Mouse (Mus musculus) lung, adult 2 months (tissue): ENCODE data around the gene Adamts14. TPM values are rescaled to one million over a fixed set of nuclear protein-coding genes. Genes with fewer than 3 reads are reported as not detected.

Source experiments
- DNase-seq: peaks from one replicate; pipeline ENCODE4 v3.0.0; 2022
- H3K4me1 ChIP-seq: fragments of 200-500 bp; 2 replicates; pipeline ENCODE4 v1.6.1; 2011; ENCODE audit warnings: low read length; ENCODE audit not compliant: control insufficient read depth, insufficient read depth
- H3K4me3 ChIP-seq: fragments of 200-500 bp; replicated peaks from 2 replicates; pipeline ENCODE3; 2011; ENCODE audit warnings: low read depth, mild to moderate bottlenecking, control low read depth, low read length; ENCODE audit errors: extremely low read depth
- CTCF ChIP-seq: fragments of 200-500 bp; IDR thresholded peaks from 2 replicates; pipeline ENCODE4 v1.5.1; 2011; ENCODE audit warnings: mild to moderate bottlenecking, low read length, control low read depth; ENCODE audit not compliant: insufficient read depth
- POLR2A ChIP-seq: fragments of 200-500 bp; IDR thresholded peaks from 2 replicates; pipeline ENCODE4 v1.6.1; 2011; ENCODE audit warnings: low read depth, mild to moderate bottlenecking, control low read depth, low read length, borderline replicate concordance; ENCODE audit errors: extremely low read depth
- WGBS: fragments of 180-500 bp; shearing (Covaris S2); methylation state at CpG from one replicate; pipeline ENCODE4 v1.1.7; 2018; 5-methylcytosine and 5-hydroxymethylcytosine counted together
- polyA plus RNA-seq: library from polyadenylated mRNA; depleted of rRNA; stranded (reverse); fragments of >200 nt; gene quantifications from 2 replicates; pipeline ENCODE4 v1.2.3, GENCODE M21; 2012

Gene Adamts14
- polyA plus RNA-seq, 1 experiment = 3.6 TPM

GRCm38 (mm10) chr10:61297477-61297876 is 24.2 kb upstream of the Adamts14 start, which contains the start of gene Prf1:
Gene Prf1, plus strand, starts transcription at chr10:61297833.
- no peak for TF ChIP-seq CTCF
- no peak for TF ChIP-seq POLR2A
- Histone ChIP-seq H3K4me1 (no peaks in the 10 kb centered on the region; the same call in 1 of the 2 replicates), H3K4me3 (no peak within 1 kb of the TSS)
- 58% methylated on average over 7 of the region's 7 CpGs for WGBS
- no peak for DNase-seq

- TF ChIP-seq POLR2A = no peak
- no peak for TF ChIP-seq CTCF
- Histone ChIP-seq H3K4me1 (no peaks in the 10 kb centered on the region; the same call in 1 of the 2 replicates), H3K4me3 (no peak overlapping the region)
- WGBS = 51% methylated on average over 8 of the region's 8 CpGs
- DNase-seq = no peak
Measured at GRCm38 (mm10) chr10:61296713-61297445, 23.6 kb upstream of the Adamts14 start.

GRCm38 (mm10) chr10:61294242-61294641 is 21.0 kb upstream of the Adamts14 start:
- Histone ChIP-seq H3K4me1 (no peaks in the 10 kb centered on the region; the same call in 1 of the 2 replicates), H3K4me3 (no peak overlapping the region)
- no peak for DNase-seq
- WGBS = 59% methylated on average over 8 of the region's 8 CpGs
- TF ChIP-seq POLR2A = no peak
- TF ChIP-seq CTCF = no peak

- TF ChIP-seq POLR2A (no peak), CTCF (no peak)
- WGBS = 61% methylated on average over 2 of the region's 2 CpGs
- Histone ChIP-seq H3K4me1 (no peaks in the 10 kb centered on the region), H3K4me3 (no peak overlapping the region)
- DNase-seq = no peak
Measured at GRCm38 (mm10) chr10:61290479-61290878, 17.2 kb upstream of the Adamts14 start.

GRCm38 (mm10) chr10:61290016-61290415 is 16.8 kb upstream of the Adamts14 start:
- 58% methylated on average over 2 of the region's 2 CpGs for WGBS
- no peak overlapping the region for H3K4me3 ChIP-seq
- H3K4me1 ChIP-seq = no peaks in the 10 kb centered on the region
- no peak for TF ChIP-seq CTCF
- no peak for TF ChIP-seq POLR2A
- DNase-seq = no peak

- DNase-seq = no peak
- Histone ChIP-seq H3K4me3 (no peak overlapping the region), H3K4me1 (no peaks in the 10 kb centered on the region)
- TF ChIP-seq CTCF (no peak), POLR2A (no peak)
- 42% methylated on average over 7 of the region's 7 CpGs for WGBS
Measured at GRCm38 (mm10) chr10:61286246-61286645, 13.0 kb upstream of the Adamts14 start.

GRCm38 (mm10) chr10:61285271-61285670 is 12.0 kb upstream of the Adamts14 start:
- no peak for TF ChIP-seq CTCF
- no peak for TF ChIP-seq POLR2A
- H3K4me3 ChIP-seq = no peak overlapping the region
- WGBS = 65% methylated on average over 11 of the region's 11 CpGs
- H3K4me1 ChIP-seq = no peaks in the 10 kb centered on the region
- no peak for DNase-seq

- TF ChIP-seq CTCF (no peak), POLR2A (no peak)
Measured at GRCm38 (mm10) chr10:61284309-61284708, 11.1 kb upstream of the Adamts14 start.

GRCm38 (mm10) chr10:61281115-61281514 is 7.9 kb upstream of the Adamts14 start:
- no peak for DNase-seq
- Histone ChIP-seq H3K4me1 (no peaks in the 10 kb centered on the region), H3K4me3 (no peak overlapping the region)
- TF ChIP-seq CTCF (no peak), POLR2A (no peak)
- 53% methylated on average over 5 of the region's 5 CpGs for WGBS

More at GRCm38 (mm10) chr10:61284309-61284708, 11.1 kb upstream of the Adamts14 start:
- DNase-seq = no peak
- Histone ChIP-seq H3K4me3 (no peak overlapping the region), H3K4me1 (no peaks in the 10 kb centered on the region)
- WGBS = 83% methylated on average over 4 of the region's 4 CpGs

- TF ChIP-seq CTCF = no peak
- TF ChIP-seq POLR2A = no peak
- WGBS = 49% methylated on average over 14 of the region's 14 CpGs
- Histone ChIP-seq H3K4me3 (no peak overlapping the region), H3K4me1 (peaks cover 4% of the 10 kb centered on the region; the same call in 1 of the 2 replicates)
- DNase-seq = no peak
Measured at GRCm38 (mm10) chr10:61277918-61278674, 4.9 kb upstream of the Adamts14 start.

GRCm38 (mm10) chr10:61277051-61277450 is 3.8 kb upstream of the Adamts14 start:
- Histone ChIP-seq H3K4me3 (no peak overlapping the region), H3K4me1 (peaks cover 4% of the 10 kb centered on the region; the same call in 1 of the 2 replicates)
- no peak for TF ChIP-seq CTCF
- 90% methylated on average over 6 of the region's 6 CpGs for WGBS
- DNase-seq = no peak
